Mouse (Mus musculus) cerebellum, adult 2 months (tissue): Measurements from ENCODE around the gene Bri3bp. TPM values are rescaled to one million over a fixed set of nuclear protein-coding genes. Genes with fewer than 3 reads are reported as not detected.

ENCODE experiments used
- DNase-seq, 2 experiments: peaks; one replicate each; pipeline ENCODE4 v3.0.0; 2021
- H3K27ac ChIP-seq: fragments of 200-500 bp; 2 replicates; pipeline ENCODE4 v1.5.1; 2012; ENCODE audit warnings: low read length, control low read depth, inconsistent platforms; ENCODE audit not compliant: insufficient read depth
- H3K27me3 ChIP-seq: fragments of 200-500 bp; 2 replicates; pipeline ENCODE4 v1.6.1; 2012; ENCODE audit warnings: inconsistent platforms, mild to moderate bottlenecking, low read length, moderate library complexity; ENCODE audit not compliant: control insufficient read depth, insufficient read depth
- H3K4me1 ChIP-seq: fragments of 200-500 bp; 2 replicates; pipeline ENCODE4 v1.6.1; 2011; ENCODE audit warnings: low read length; ENCODE audit not compliant: control insufficient read depth, insufficient read depth
- H3K4me3 ChIP-seq: fragments of 200-500 bp; replicated peaks from 2 replicates; pipeline ENCODE3; 2011; ENCODE audit warnings: mild to moderate bottlenecking, low read depth, low read length, control low read depth; ENCODE audit not compliant: insufficient read depth
- CTCF ChIP-seq: fragments of 200-500 bp; IDR thresholded peaks from 2 replicates; pipeline ENCODE4 v1.5.1; 2011; ENCODE audit warnings: low read depth, mild to moderate bottlenecking, control low read depth, low read length, moderate library complexity, borderline replicate concordance; ENCODE audit not compliant: insufficient read depth
- POLR2A ChIP-seq: fragments of 200-500 bp; IDR thresholded peaks from 2 replicates; pipeline ENCODE4 v1.6.1; 2011; ENCODE audit warnings: low read length, control low read depth, borderline replicate concordance; ENCODE audit not compliant: insufficient read depth
- WGBS: fragments of 180-500 bp; shearing (Covaris S2); methylation state at CpG from one replicate; pipeline ENCODE4 v1.1.7; 2018; 5-methylcytosine and 5-hydroxymethylcytosine counted together
- polyA plus RNA-seq: library from polyadenylated mRNA; depleted of rRNA; stranded (reverse); fragments of >200 nt; gene quantifications from 2 replicates; pipeline ENCODE4 v1.2.3, GENCODE M21; 2012

Bri3bp gene
- polyA plus RNA-seq, 1 experiment, result 39.1 TPM

GRCm38 (mm10) chr5:125491107-125491506, 49.7 kb downstream of the Bri3bp start:
- H3K27me3 ChIP-seq, result no peaks in the 10 kb centered on the region
- peak; percentile 68 to 79 for DNase-seq
- no peak for TF ChIP-seq POLR2A
- TF ChIP-seq CTCF, result no peak
- peak overlapping the region; percentile 5; the same call in 1 of the 2 replicates for H3K27ac ChIP-seq
- H3K4me3 ChIP-seq, result no peak overlapping the region
- WGBS, result 9% methylated on average over 10 of the region's 10 CpGs
- peaks cover 35% of the 10 kb centered on the region for H3K4me1 ChIP-seq

- Histone ChIP-seq H3K4me1 (peaks cover 26% of the 10 kb centered on the region), H3K27ac (no peak overlapping the region), H3K27me3 (no peaks in the 10 kb centered on the region), H3K4me3 (no peak overlapping the region)
- TF ChIP-seq POLR2A (no peak), CTCF (no peak)
- no peak for DNase-seq
- 56% methylated on average over 17 of the region's 17 CpGs for WGBS
Measured at GRCm38 (mm10) chr5:125492379-125493092, 51.2 kb downstream of the Bri3bp start.

- H3K4me1 ChIP-seq, result peaks cover 25% of the 10 kb centered on the region
- TF ChIP-seq CTCF (no peak), POLR2A (no peak)
- no peaks in the 10 kb centered on the region for H3K27me3 ChIP-seq
- H3K4me3 ChIP-seq, result no peak overlapping the region
- no peak for DNase-seq
- H3K27ac ChIP-seq, result no peak overlapping the region
- 47% methylated on average over 5 of the region's 5 CpGs for WGBS
Measured at GRCm38 (mm10) chr5:125493093-125493423, 51.7 kb downstream of the Bri3bp start.

- WGBS, result 37% methylated on average over 10 of the region's 10 CpGs
- Histone ChIP-seq H3K4me1 (peaks cover 24% of the 10 kb centered on the region), H3K27ac (no peak overlapping the region), H3K27me3 (no peaks in the 10 kb centered on the region), H3K4me3 (no peak overlapping the region)
- TF ChIP-seq CTCF (no peak), POLR2A (no peak)
- DNase-seq, result no peak
Measured at GRCm38 (mm10) chr5:125495655-125496054, 54.3 kb downstream of the Bri3bp start.

GRCm38 (mm10) chr5:125497821-125498600, 56.6 kb downstream of the Bri3bp start:
- Histone ChIP-seq H3K4me1 (peaks cover 14% of the 10 kb centered on the region), H3K4me3 (no peak overlapping the region), H3K27ac (no peak overlapping the region), H3K27me3 (no peaks in the 10 kb centered on the region)
- TF ChIP-seq POLR2A (no peak), CTCF (peak; percentile 76)
- WGBS, result 55% methylated on average over 12 of the region's 12 CpGs
- DNase-seq, result peak; percentile 81

- TF ChIP-seq POLR2A (no peak), CTCF (no peak)
- H3K27ac ChIP-seq, result no peak overlapping the region
- 94% methylated on average over 6 of the region's 6 CpGs for WGBS
- no peaks in the 10 kb centered on the region for H3K27me3 ChIP-seq
- H3K4me3 ChIP-seq, result no peak overlapping the region
- DNase-seq, result no peak
- peaks cover 12% of the 10 kb centered on the region for H3K4me1 ChIP-seq
Measured at GRCm38 (mm10) chr5:125501505-125501904, 60.1 kb downstream of the Bri3bp start.

GRCm38 (mm10) chr5:125502186-125502585, 60.8 kb downstream of the Bri3bp start:
- Histone ChIP-seq H3K4me3 (no peak overlapping the region), H3K4me1 (peaks cover 12% of the 10 kb centered on the region), H3K27ac (no peak overlapping the region), H3K27me3 (no peaks in the 10 kb centered on the region)
- no peak for DNase-seq
- WGBS, result 29% methylated on average over 3 of the region's 3 CpGs
- no peak for TF ChIP-seq CTCF
- TF ChIP-seq POLR2A, result no peak

GRCm38 (mm10) chr5:125503628-125504027, 62.3 kb downstream of the Bri3bp start:
- WGBS, result 93% methylated on average over 6 of the region's 6 CpGs
- Histone ChIP-seq H3K27me3 (no peaks in the 10 kb centered on the region), H3K4me1 (peaks cover 5% of the 10 kb centered on the region; the same call in 1 of the 2 replicates), H3K4me3 (no peak overlapping the region), H3K27ac (no peak overlapping the region)
- DNase-seq, result no peak
- TF ChIP-seq POLR2A (no peak), CTCF (no peak)
